Mouse (Mus musculus) spleen, adult 2 months (tissue): ENCODE data around the gene Tmem8. TPM values are rescaled to one million over a fixed set of nuclear protein-coding genes. Genes with fewer than 3 reads are reported as not detected.
A peak's percentile ranks its signal among the peaks of the same experiment; 100 is the strongest.
"Not testable (repeated sequence)": the region's sequence is repeated elsewhere in the genome, so short reads cannot be mapped to it uniquely, and the experiment has no call there.

Experiments used
- DNase-seq, 2 experiments: peaks; one replicate each; pipeline versions ENCODE4 v3.0.0 to v3.0.0-alpha.2; 2012 to 2021; ENCODE audit warnings: low spot score in 2 of 2, low read depth in 1 of 2
- H3K27ac ChIP-seq: fragments of 200-500 bp; 2 replicates; pipeline ENCODE4 v1.5.1; 2012; ENCODE audit warnings: low read length, inconsistent platforms; ENCODE audit not compliant: insufficient read depth
- H3K27me3 ChIP-seq: fragments of 200-500 bp; 2 replicates; pipeline ENCODE4 v1.6.1; 2012; ENCODE audit warnings: mild to moderate bottlenecking, moderate library complexity, low read length, inconsistent platforms; ENCODE audit not compliant: control insufficient read depth, insufficient read depth
- H3K36me3 ChIP-seq: fragments of 200-500 bp; 2 replicates; pipeline ENCODE4 v1.6.1; 2012; ENCODE audit warnings: mild to moderate bottlenecking, low read length, inconsistent platforms; ENCODE audit not compliant: control insufficient read depth, insufficient read depth
- H3K4me1 ChIP-seq: fragments of 200-500 bp; 2 replicates; pipeline ENCODE4 v1.6.1; 2011; ENCODE audit warnings: inconsistent platforms; ENCODE audit not compliant: control insufficient read depth, insufficient read depth, insufficient read length
- H3K4me3 ChIP-seq: fragments of 200-500 bp; 2 replicates; pipeline ENCODE4 v1.5.1; 2011; ENCODE audit warnings: mild to moderate bottlenecking, inconsistent platforms; ENCODE audit not compliant: insufficient read depth, insufficient read length; ENCODE audit errors: extremely low read depth
- CTCF ChIP-seq: fragments of 200-500 bp; IDR thresholded peaks from 2 replicates; pipeline ENCODE4 v1.5.1; 2011; ENCODE audit warnings: mild to moderate bottlenecking, inconsistent platforms; ENCODE audit not compliant: insufficient read depth, insufficient read length, insufficient replicate concordance; ENCODE audit errors: extremely low read depth
- POLR2A ChIP-seq: fragments of 200-500 bp; IDR thresholded peaks from 2 replicates; pipeline ENCODE4 v1.6.1; 2011; ENCODE audit warnings: low read depth, low read length, inconsistent platforms
- WGBS: fragments of 180-500 bp; shearing (Covaris S2); methylation state at CpG from one replicate; pipeline ENCODE4 v1.1.7; 2018; 5-methylcytosine and 5-hydroxymethylcytosine counted together
- polyA plus RNA-seq: library from polyadenylated mRNA; depleted of rRNA; stranded (reverse); fragments of >200 nt; gene quantifications from 2 replicates; pipeline ENCODE4 v1.2.3, GENCODE M21; 2012

Gene Tmem8
- polyA plus RNA-seq, 1 experiment, result 44.9 TPM

DNA sequence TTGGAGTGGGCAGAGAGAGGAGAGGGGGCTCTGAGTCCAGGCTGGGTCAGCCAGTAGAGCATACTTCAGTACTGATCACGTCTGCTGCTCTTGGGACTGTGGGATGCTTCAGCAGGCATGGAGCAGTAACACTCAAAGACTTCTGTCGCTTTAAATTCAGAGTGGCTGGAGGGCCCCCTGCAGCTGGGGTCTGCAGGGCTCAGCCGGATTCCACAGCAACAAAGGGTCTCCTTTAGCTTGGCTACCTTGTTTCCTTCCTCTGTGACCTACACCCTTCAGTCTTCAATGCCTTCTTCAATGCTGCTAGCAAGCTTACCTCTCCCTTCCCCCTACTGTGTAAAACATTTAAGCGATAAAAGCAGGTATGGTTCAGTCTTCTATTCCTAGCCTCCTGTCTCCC is 2.1 kb upstream of the Tmem8 start:
- TF ChIP-seq CTCF (no peak), POLR2A (no peak)
- WGBS, result 72% methylated on average over 4 of the region's 4 CpGs
- Histone ChIP-seq H3K36me3 (no peaks in the 10 kb centered on the region), H3K27me3 (no peaks in the 10 kb centered on the region), H3K4me1 (no peaks in the 10 kb centered on the region; the same call in 1 of the 2 replicates), H3K27ac (no peak overlapping the region), H3K4me3 (no peak overlapping the region)
- no peak for DNase-seq

- Histone ChIP-seq H3K4me3 (no peak overlapping the region), H3K36me3 (no peaks in the 10 kb centered on the region), H3K4me1 (no peaks in the 10 kb centered on the region; the same call in 1 of the 2 replicates), H3K27me3 (no peaks in the 10 kb centered on the region), H3K27ac (no peak overlapping the region)
- DNase-seq, result no peak
- 74% methylated on average over 4 of the region's 4 CpGs for WGBS
- no peak for TF ChIP-seq POLR2A
- no peak for TF ChIP-seq CTCF
These were observed 1.4 kb upstream of the Tmem8 start for GRCm38 (mm10) chr17:26111722-26112121.

- TF ChIP-seq CTCF (no peak), POLR2A (no peak)
- DNase-seq, result no peak
- Histone ChIP-seq H3K4me3 (peak overlapping the region; percentile 65; the same call in 1 of the 2 replicates), H3K36me3 (no peaks in the 10 kb centered on the region), H3K4me1 (no peaks in the 10 kb centered on the region; the same call in 1 of the 2 replicates), H3K27me3 (no peaks in the 10 kb centered on the region), H3K27ac (peak overlapping the region; percentile 6; the same call in 1 of the 2 replicates)
- 14% methylated on average over 14 of the region's 14 CpGs for WGBS
These were observed 348 bp upstream of the Tmem8 start for GRCm38 (mm10) chr17:26112751-26113150.

DNA sequence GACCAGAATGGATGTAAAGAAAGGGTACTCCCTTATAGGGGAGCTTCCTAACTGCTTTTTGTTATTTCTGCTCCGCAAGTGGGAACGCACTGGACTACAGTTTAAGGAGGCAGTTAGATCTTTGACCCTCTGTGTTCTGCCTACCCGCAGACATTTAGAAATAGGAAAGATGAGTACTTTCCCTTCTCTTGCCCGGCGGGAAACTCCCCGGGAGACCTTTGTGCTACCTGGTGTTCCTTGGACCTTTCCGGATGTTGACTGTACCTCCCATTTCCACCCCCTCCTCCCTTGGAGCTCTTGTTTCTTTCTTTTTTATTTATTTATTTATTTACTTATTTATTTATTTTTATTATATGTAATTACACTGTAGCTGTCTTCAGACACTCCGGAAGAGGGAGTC is 962 bp downstream of the Tmem8 start:
- WGBS, result 33% methylated on average over 8 of the region's 8 CpGs
- Histone ChIP-seq H3K27me3 (no peaks in the 10 kb centered on the region), H3K36me3 (no peaks in the 10 kb centered on the region), H3K4me1 (no peaks in the 10 kb centered on the region; the same call in 1 of the 2 replicates), H3K27ac (no peak overlapping the region), H3K4me3 (peak overlapping the region; percentile 65)
- no peak for TF ChIP-seq CTCF
- TF ChIP-seq POLR2A, result no peak
- DNase-seq, result no peak

- not testable (repeated sequence) for H3K27me3 ChIP-seq, H3K4me1 ChIP-seq, H3K27ac ChIP-seq, H3K4me3 ChIP-seq, H3K36me3 ChIP-seq, DNase-seq
- WGBS, result 84% methylated on average over 7 of the region's 7 CpGs
These were observed 1.4 kb downstream of the Tmem8 start for GRCm38 (mm10) chr17:26114461-26114860.

- no peaks in the 10 kb centered on the region for H3K27me3 ChIP-seq
- DNase-seq, result no peak
- TF ChIP-seq POLR2A, result no peak
- TF ChIP-seq CTCF, result no peak
- H3K36me3 ChIP-seq, result no peaks in the 10 kb centered on the region
- no peaks in the 10 kb centered on the region; the same call in 1 of the 2 replicates for H3K4me1 ChIP-seq
- WGBS, result 84% methylated on average over 7 of the region's 7 CpGs
- no peak overlapping the region for H3K27ac ChIP-seq
- H3K4me3 ChIP-seq, result no peak overlapping the region
These were observed 2.3 kb downstream of the Tmem8 start for GRCm38 (mm10) chr17:26115205-26115898.

- Histone ChIP-seq H3K36me3 (no peaks in the 10 kb centered on the region), H3K4me1 (no peaks in the 10 kb centered on the region; the same call in 1 of the 2 replicates), H3K27me3 (no peaks in the 10 kb centered on the region), H3K4me3 (no peak overlapping the region), H3K27ac (no peak overlapping the region)
- TF ChIP-seq CTCF, result no peak
- no peak for DNase-seq
- 76% methylated on average over 3 of the region's 3 CpGs for WGBS
These were observed 2.9 kb downstream of the Tmem8 start for GRCm38 (mm10) chr17:26115956-26116487.
